Mouse (Mus musculus) midbrain, embryonic 12.5 days (tissue): ENCODE data around the gene Usp36. TPM values are rescaled to one million over a fixed set of nuclear protein-coding genes. Genes with fewer than 3 reads are reported as not detected.
A peak's percentile ranks its signal among the peaks of the same experiment; 100 is the strongest.

ENCODE experiments used
- ATAC-seq: fragments of 200-750 bp; cut with Nextera tagmentation; 2 replicates; pipeline ENCODE4 v1.8.0; 2017; ENCODE audit warnings: low read depth, moderate TSS enrichment, moderate library complexity; ENCODE audit not compliant: low FRiP score
- H3K27ac ChIP-seq: fragments of 300-500 bp; sonication (generic); replicated peaks from 2 replicates; pipeline ENCODE4 v1.5.1; 2016; ENCODE audit warnings: mild to moderate bottlenecking
- H3K27me3 ChIP-seq: fragments of 300-500 bp; sonication (generic); 2 replicates; pipeline ENCODE4 v1.6.1; 2016; ENCODE audit warnings: mild to moderate bottlenecking
- H3K36me3 ChIP-seq: fragments of 300-500 bp; sonication (generic); 2 replicates; pipeline ENCODE4 v1.6.1; 2016
- H3K4me1 ChIP-seq: fragments of 300-500 bp; sonication (generic); 2 replicates; pipeline ENCODE4 v1.6.1; 2016
- H3K4me2 ChIP-seq: fragments of 300-500 bp; sonication (generic); replicated peaks from 2 replicates; pipeline ENCODE4 v1.6.1; 2016; ENCODE audit warnings: mild to moderate bottlenecking, moderate library complexity
- H3K4me3 ChIP-seq: fragments of 300-500 bp; sonication (generic); 2 replicates; pipeline ENCODE4 v1.5.1; 2016; ENCODE audit warnings: mild to moderate bottlenecking
- H3K9ac ChIP-seq: fragments of 300-500 bp; sonication (generic); replicated peaks from 2 replicates; pipeline ENCODE4 v1.6.1; 2016; ENCODE audit warnings: mild to moderate bottlenecking, moderate library complexity
- H3K9me3 ChIP-seq: fragments of 300-500 bp; sonication (generic); 2 replicates; pipeline ENCODE4 v1.6.1; 2016; ENCODE audit warnings: mild to moderate bottlenecking
- WGBS: fragments of 180-500 bp; shearing (Covaris S2); methylation state at CpG from one replicate; pipeline ENCODE4 v1.1.7; 2016; 5-methylcytosine and 5-hydroxymethylcytosine counted together
- polyA plus RNA-seq: library from polyadenylated mRNA; unstranded; fragments of >200 nt; fragmentation: Nextera tagmentation; extraction: Ambion mirVana; gene quantifications from 2 replicates; pipeline ENCODE4 v1.2.1, GENCODE M21; 2016

Usp36 gene
- polyA plus RNA-seq, 1 experiment from 2014 or later = 20.8 TPM

DNA sequence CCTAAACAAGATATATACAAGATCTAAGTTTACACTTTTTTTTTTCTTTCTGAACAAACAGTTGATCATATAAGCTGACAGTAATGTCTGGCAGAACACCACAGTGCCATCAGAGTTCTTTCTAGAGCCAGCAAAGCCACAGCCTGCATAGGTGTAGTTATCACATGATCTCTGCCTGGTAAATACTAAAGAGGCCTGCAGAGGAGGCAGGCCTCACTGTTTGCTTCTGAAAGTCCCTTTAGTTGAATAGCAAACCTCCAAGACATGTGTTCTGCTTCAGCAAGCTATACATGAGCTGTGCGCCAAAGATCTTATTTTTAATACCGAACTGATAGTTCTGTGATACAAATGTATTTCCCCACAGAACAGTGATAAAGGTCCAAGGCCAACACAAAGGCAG is 44.9 kb downstream of the Usp36 start:
- Histone ChIP-seq H3K9ac (no peak overlapping the region), H3K4me3 (no peak overlapping the region), H3K4me1 (peaks cover 28% of the 10 kb centered on the region), H3K9me3 (no peaks in the 10 kb centered on the region), H3K36me3 (no peaks in the 10 kb centered on the region), H3K27me3 (0 out of 2 replicates have a peak, but pooled peaks cover 5% of the 10 kb centered on the region), H3K4me2 (no peak overlapping the region), H3K27ac (no peak overlapping the region)
- no peak for ATAC-seq
- 92% methylated on average over 2 of the region's 2 CpGs for WGBS

GRCm38 (mm10) chr11:118243627-118244261 is 46.3 kb downstream of the Usp36 start:
- no peak overlapping the region for H3K4me3 ChIP-seq
- H3K9ac ChIP-seq = no peak overlapping the region
- H3K36me3 ChIP-seq = no peaks in the 10 kb centered on the region
- peaks cover 34% of the 10 kb centered on the region for H3K4me1 ChIP-seq
- no peak overlapping the region for H3K27ac ChIP-seq
- H3K9me3 ChIP-seq = no peaks in the 10 kb centered on the region
- ATAC-seq = no peak
- no peak overlapping the region for H3K4me2 ChIP-seq
- H3K27me3 ChIP-seq = 0 out of 2 replicates have a peak, but pooled peaks cover 5% of the 10 kb centered on the region
- 93% methylated on average over 6 of the region's 6 CpGs for WGBS

DNA sequence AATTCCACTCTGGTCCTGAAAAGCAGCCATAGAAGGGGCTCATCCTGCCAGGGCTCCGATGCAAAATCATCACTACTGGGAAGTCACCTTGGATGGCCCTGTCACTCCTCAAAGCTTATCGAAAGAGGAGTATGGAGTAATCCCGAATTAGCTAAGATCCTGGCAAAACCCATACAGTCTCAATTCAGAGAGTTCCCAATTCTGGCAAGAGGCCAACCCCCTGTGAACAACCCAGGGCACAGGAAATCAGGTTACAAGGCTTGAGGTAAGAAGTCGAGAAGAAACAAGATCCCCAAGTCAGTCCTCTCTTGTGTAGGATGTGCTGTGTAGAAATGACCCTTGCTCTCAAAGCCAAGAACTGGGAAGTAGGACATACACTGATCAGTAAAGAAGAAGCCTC is 47.5 kb downstream of the Usp36 start:
- H3K4me1 ChIP-seq = peaks cover 34% of the 10 kb centered on the region

DNA sequence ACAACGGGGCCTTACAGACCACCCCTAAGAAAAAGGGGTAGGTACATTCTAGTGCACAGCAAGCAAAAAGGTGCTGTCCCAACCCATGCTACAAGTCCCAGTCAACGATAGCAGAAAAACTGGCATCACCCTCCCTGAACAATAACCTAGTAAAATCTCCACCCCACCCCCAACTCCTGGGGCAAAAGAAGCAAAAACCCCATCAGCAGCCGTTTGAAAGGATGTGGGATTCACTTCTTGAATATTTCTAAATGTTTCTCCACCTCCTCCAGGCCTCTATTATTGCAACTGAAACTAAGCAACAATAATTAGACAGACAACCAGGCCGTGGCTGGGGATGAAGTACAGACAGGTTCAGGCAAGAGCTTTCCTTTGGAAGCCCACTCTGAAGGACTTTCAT is 49.7 kb downstream of the Usp36 start:
- Histone ChIP-seq H3K4me3 (no peak overlapping the region), H3K27ac (no peak overlapping the region), H3K4me2 (no peak overlapping the region), H3K9me3 (no peaks in the 10 kb centered on the region), H3K36me3 (no peaks in the 10 kb centered on the region), H3K4me1 (peaks cover 21% of the 10 kb centered on the region), H3K27me3 (no peaks in the 10 kb centered on the region), H3K9ac (no peak overlapping the region)
- ATAC-seq = no peak
- WGBS = 77% methylated on average over 4 of the region's 4 CpGs

More for the DNA sequence above, 47.5 kb downstream of the Usp36 start:
- no peak overlapping the region for H3K4me3 ChIP-seq
- no peaks in the 10 kb centered on the region for H3K36me3 ChIP-seq
- H3K9me3 ChIP-seq = no peaks in the 10 kb centered on the region
- 80% methylated on average over 4 of the region's 4 CpGs for WGBS
- H3K27me3 ChIP-seq = 0 out of 2 replicates have a peak, but pooled peaks cover 5% of the 10 kb centered on the region
- H3K9ac ChIP-seq = no peak overlapping the region
- ATAC-seq = no peak
- no peak overlapping the region for H3K4me2 ChIP-seq
- no peak overlapping the region for H3K27ac ChIP-seq

- Histone ChIP-seq H3K4me1 (peaks cover 21% of the 10 kb centered on the region), H3K27ac (peak overlapping the region; percentile 66), H3K4me2 (no peak overlapping the region), H3K9ac (peak overlapping the region; percentile 25; the same call in 1 of the 2 replicates), H3K9me3 (no peaks in the 10 kb centered on the region), H3K36me3 (no peaks in the 10 kb centered on the region), H3K27me3 (no peaks in the 10 kb centered on the region), H3K4me3 (no peak overlapping the region)
- no peak for ATAC-seq
- WGBS = 58% methylated on average over 14 of the region's 14 CpGs
Measured at GRCm38 (mm10) chr11:118239281-118240198, 50.5 kb downstream of the Usp36 start.

GRCm38 (mm10) chr11:118236520-118237190 is 53.4 kb downstream of the Usp36 start:
- Histone ChIP-seq H3K9ac (no peak overlapping the region), H3K4me3 (no peak overlapping the region), H3K4me1 (peaks cover 18% of the 10 kb centered on the region), H3K27ac (no peak overlapping the region), H3K27me3 (no peaks in the 10 kb centered on the region), H3K36me3 (no peaks in the 10 kb centered on the region), H3K9me3 (no peaks in the 10 kb centered on the region), H3K4me2 (no peak overlapping the region)
- 81% methylated on average over 6 of the region's 6 CpGs for WGBS
- ATAC-seq = no peak

GRCm38 (mm10) chr11:118234929-118235328 is 55.1 kb downstream of the Usp36 start:
- Histone ChIP-seq H3K9ac (no peak overlapping the region), H3K4me2 (no peak overlapping the region), H3K4me1 (peaks cover 15% of the 10 kb centered on the region), H3K27ac (no peak overlapping the region), H3K9me3 (no peaks in the 10 kb centered on the region), H3K4me3 (no peak overlapping the region), H3K27me3 (no peaks in the 10 kb centered on the region), H3K36me3 (no peaks in the 10 kb centered on the region)
- 81% methylated on average over 7 of the region's 7 CpGs for WGBS
- no peak for ATAC-seq

GRCm38 (mm10) chr11:118234500-118234899 is 55.5 kb downstream of the Usp36 start:
- Histone ChIP-seq H3K27me3 (no peaks in the 10 kb centered on the region), H3K9me3 (no peaks in the 10 kb centered on the region), H3K9ac (no peak overlapping the region), H3K4me2 (no peak overlapping the region), H3K4me1 (peaks cover 11% of the 10 kb centered on the region), H3K27ac (no peak overlapping the region), H3K36me3 (no peaks in the 10 kb centered on the region), H3K4me3 (no peak overlapping the region)
- ATAC-seq = no peak
- 78% methylated on average over 6 of the region's 6 CpGs for WGBS

- Histone ChIP-seq H3K27me3 (no peaks in the 10 kb centered on the region), H3K9me3 (no peaks in the 10 kb centered on the region), H3K9ac (no peak overlapping the region), H3K4me3 (no peak overlapping the region), H3K36me3 (no peaks in the 10 kb centered on the region), H3K4me1 (peaks cover 5% of the 10 kb centered on the region; the same call in 1 of the 2 replicates), H3K27ac (no peak overlapping the region), H3K4me2 (no peak overlapping the region)
- ATAC-seq = no peak
- 76% methylated on average over 3 of the region's 3 CpGs for WGBS
Measured at GRCm38 (mm10) chr11:118233924-118234323, 56.1 kb downstream of the Usp36 start.

GRCm38 (mm10) chr11:118232314-118232831 is 57.7 kb downstream of the Usp36 start:
- WGBS = 48% methylated on average over 7 of the region's 7 CpGs
- no peaks in the 10 kb centered on the region for H3K9me3 ChIP-seq
- H3K9ac ChIP-seq = no peak overlapping the region
- H3K27ac ChIP-seq = no peak overlapping the region
- no peak for ATAC-seq
- no peak overlapping the region for H3K4me3 ChIP-seq
- H3K4me2 ChIP-seq = no peak overlapping the region
- no peaks in the 10 kb centered on the region for H3K36me3 ChIP-seq
- H3K4me1 ChIP-seq = 0 out of 2 replicates have a peak, but pooled peaks cover 2% of the 10 kb centered on the region
- H3K27me3 ChIP-seq = no peaks in the 10 kb centered on the region

DNA sequence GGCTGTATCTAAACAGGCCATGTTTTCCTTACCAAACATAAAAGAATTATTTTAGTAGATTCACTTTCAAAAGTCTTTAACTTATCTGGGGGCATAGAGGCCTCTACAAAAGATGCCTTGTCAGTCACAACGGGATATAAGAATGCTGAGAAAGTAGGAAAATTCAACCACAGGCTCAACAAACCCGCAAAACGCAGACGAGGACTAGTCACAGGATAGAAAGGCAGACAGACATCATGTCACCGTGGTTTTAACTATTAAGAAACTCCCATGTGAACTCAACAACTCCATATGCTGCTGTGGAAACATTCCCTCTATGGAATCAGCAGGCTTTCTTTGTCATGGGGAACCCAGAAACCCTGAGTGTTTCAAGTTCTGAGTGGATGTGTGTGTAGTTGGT is 60.1 kb downstream of the Usp36 start:
- Histone ChIP-seq H3K27me3 (no peaks in the 10 kb centered on the region), H3K4me1 (peaks cover 13% of the 10 kb centered on the region; the same call in 1 of the 2 replicates), H3K9me3 (no peaks in the 10 kb centered on the region), H3K4me3 (no peak overlapping the region), H3K27ac (no peak overlapping the region), H3K9ac (no peak overlapping the region), H3K36me3 (no peaks in the 10 kb centered on the region), H3K4me2 (no peak overlapping the region)
- 94% methylated on average over 5 of the region's 5 CpGs for WGBS
- ATAC-seq = no peak
